Mouse (Mus musculus) liver, embryonic 14.5 days (tissue): Measurements from ENCODE around the gene Rnd2. TPM values are rescaled to one million over a fixed set of nuclear protein-coding genes. Genes with fewer than 3 reads are reported as not detected.
"Not testable (repeated sequence)": the region's sequence is repeated elsewhere in the genome, so short reads cannot be mapped to it uniquely, and the experiment has no call there.

Experiments
- ATAC-seq: fragments of 200-750 bp; cut with Nextera tagmentation; 2 replicates; pipeline ENCODE4 v1.8.0; 2017; ENCODE audit warnings: moderate number of reproducible peaks, mild to moderate bottlenecking, moderate library complexity; ENCODE audit not compliant: insufficient read depth
- DNase-seq, 3 experiments: peaks; one replicate each; pipeline ENCODE4 v3.0.0-alpha.2; 2012 to 2013; ENCODE audit warnings: low read depth in 3 of 3, low spot score in 3 of 3
- H3K27ac ChIP-seq: fragments of 300-500 bp; sonication (generic); 2 replicates; pipeline ENCODE4 v1.5.1; 2014; ENCODE audit warnings: moderate library complexity, mild to moderate bottlenecking, control low read depth, inconsistent platforms
- H3K27me3 ChIP-seq: fragments of 300-500 bp; sonication (generic); 2 replicates; pipeline ENCODE4 v1.6.1; 2014; ENCODE audit warnings: mild to moderate bottlenecking, low read length, moderate library complexity; ENCODE audit not compliant: control insufficient read depth, insufficient read depth
- H3K36me3 ChIP-seq: fragments of 300-500 bp; sonication (generic); replicated peaks from 2 replicates; pipeline ENCODE4 v1.6.1; 2014; ENCODE audit warnings: low read depth; ENCODE audit not compliant: control insufficient read depth, insufficient read depth
- H3K4me1 ChIP-seq, 2 experiments: fragments of 200-500 bp in 1 of 2; fragments of 300-500 bp in 1 of 2; sonication (generic) in 1 of 2; replicated peaks; 2 replicates each; pipeline ENCODE4 v1.6.1; 2012 to 2014; ENCODE audit warnings: antibody characterized with exemption in 1 of 2, inconsistent platforms in 1 of 2, low read length in 1 of 2; ENCODE audit not compliant: control insufficient read depth in 2 of 2, insufficient read depth in 2 of 2
- H3K4me2 ChIP-seq: fragments of 300-500 bp; sonication (generic); 2 replicates; pipeline ENCODE4 v1.6.1; 2014; ENCODE audit warnings: low read depth, mild to moderate bottlenecking, control low read depth, moderate library complexity
- H3K4me3 ChIP-seq, 2 experiments: fragments of 200-500 bp in 1 of 2; fragments of 300-500 bp in 1 of 2; sonication (generic) in 1 of 2; 2 replicates each; pipeline ENCODE4 v1.5.1; 2012 to 2014; ENCODE audit warnings: low read depth in 2 of 2, low read length in 2 of 2, mild to moderate bottlenecking in 2 of 2, control low read depth in 1 of 2, inconsistent platforms in 1 of 2, moderate library complexity in 1 of 2; ENCODE audit not compliant: insufficient read depth in 1 of 2
- H3K9ac ChIP-seq: fragments of 300-500 bp; sonication (generic); replicated peaks from 2 replicates; pipeline ENCODE4 v1.6.1; 2014; ENCODE audit warnings: mild to moderate bottlenecking, control low read depth, moderate library complexity
- H3K9me3 ChIP-seq: fragments of 300-500 bp; sonication (generic); 2 replicates; pipeline ENCODE4 v1.6.1; 2016; ENCODE audit warnings: low read length, mixed read lengths; ENCODE audit not compliant: control insufficient read depth
- CTCF ChIP-seq: IDR thresholded peaks from 2 replicates; pipeline ENCODE4 v1.5.1; 2016; ENCODE audit warnings: antibody characterized with exemption, low read depth, control low read depth
- EP300 ChIP-seq: IDR thresholded peaks from 2 replicates; pipeline ENCODE4 v1.6.1; 2016; ENCODE audit warnings: antibody characterized with exemption, low read depth
- WGBS: fragments of 180-500 bp; shearing (Covaris S2); extraction: QIAGEN DNeasy Blood & Tissue Kit; methylation state at CpG from one replicate; pipeline ENCODE4 v1.1.7; 2014; ENCODE audit not compliant: insufficient replicate concordance; 5-methylcytosine and 5-hydroxymethylcytosine counted together
- polyA plus RNA-seq, 2 experiments: library from polyadenylated mRNA; depleted of rRNA in 1 of 2; stranded (reverse) in 1 of 2; unstranded in 1 of 2; fragments of >200 nt; fragmentation: Nextera tagmentation in 1 of 2; extraction: Ambion mirVana in 1 of 2; gene quantifications; 2 replicates each; pipeline versions ENCODE4 v1.2.1 to v1.2.3; 2012 to 2014

The Rnd2 gene
- polyA plus RNA-seq, 2 experiments, result 1.2 to 2.9 TPM

- 2% methylated on average over 10 of the region's 10 CpGs for WGBS
- TF ChIP-seq CTCF, result no peak
- no peak for TF ChIP-seq EP300
- H3K4me3 ChIP-seq, result peak within 1 kb of the TSS; percentile 90 to 96
- peaks cover 23% of the 10 kb centered on the region for H3K36me3 ChIP-seq
- no peaks in the 10 kb centered on the region for H3K9me3 ChIP-seq
- peak within 1 kb of the TSS; percentile 78 for H3K4me2 ChIP-seq
- peak within 1 kb of the TSS; percentile 95 for H3K27ac ChIP-seq
- H3K9ac ChIP-seq, result peak within 1 kb of the TSS; percentile 90
- ATAC-seq (peak; percentile 83), DNase-seq (peak; percentile 85 to 91 (median 86))
- no peaks in the 10 kb centered on the region for H3K27me3 ChIP-seq
- peaks cover 13 to 37% of the 10 kb centered on the region in 2 experiments for H3K4me1 ChIP-seq
Observed at GRCm38 (mm10) chr11:101448274-101448746, 16.5 kb upstream of the Rnd2 start, which contains the start of gene Ifi35. Gene Ifi35 (plus strand): TSS chr11:101448407.

DNA sequence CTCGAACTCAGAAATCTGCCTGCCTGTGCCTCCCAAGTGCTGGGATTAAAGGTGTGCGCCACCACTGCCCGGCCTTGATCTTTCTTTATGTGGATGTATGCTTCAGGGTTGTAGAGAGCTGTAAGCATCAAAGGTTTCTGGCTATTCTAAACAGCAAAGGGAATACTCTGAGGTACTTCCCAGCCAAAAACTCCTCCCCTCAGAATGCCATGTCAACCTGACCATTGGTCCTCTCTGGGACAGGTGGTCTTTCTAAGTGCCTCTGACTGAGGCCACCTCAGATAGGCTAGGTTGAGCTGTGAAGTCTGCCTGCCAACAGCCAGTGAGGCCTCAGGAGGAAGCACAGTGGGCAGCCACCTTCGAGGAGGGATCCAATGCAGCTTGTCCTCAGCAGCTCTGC lies 15.9 kb upstream of the Rnd2 start:
- Histone ChIP-seq H3K4me2 (peak overlapping the region; percentile 78), H3K9ac (peak overlapping the region; percentile 90), H3K36me3 (peaks cover 18% of the 10 kb centered on the region), H3K4me3 (peak overlapping the region; percentile 90 to 96), H3K4me1 (peaks cover 13 to 32% of the 10 kb centered on the region in 2 experiments), H3K27me3 (no peaks in the 10 kb centered on the region), H3K9me3 (no peaks in the 10 kb centered on the region), H3K27ac (peak overlapping the region; percentile 95)
- ATAC-seq (peak; percentile 25; the same call in 1 of the 2 replicates), DNase-seq (no peak)
- 31% methylated on average over 4 of the region's 4 CpGs for WGBS
- peak; percentile 4; the same call in 1 of the 2 replicates for TF ChIP-seq CTCF
- no peak for TF ChIP-seq EP300

- H3K27me3 ChIP-seq, H3K9me3 ChIP-seq, DNase-seq, ATAC-seq: not testable (repeated sequence)
- WGBS, result 65% methylated on average over 4 of the region's 4 CpGs
- Histone ChIP-seq H3K4me3 (peak overlapping the region in 1 of 2 experiments; percentile 90; a peak in 1 of 4 replicates), H3K9ac (peak overlapping the region; percentile 90; the same call in 1 of the 2 replicates), H3K36me3 (peaks cover 11% of the 10 kb centered on the region), H3K4me1 (peaks cover 13 to 25% of the 10 kb centered on the region in 2 experiments), H3K4me2 (peak overlapping the region; percentile 78), H3K27ac (peak overlapping the region; percentile 95)
Observed at GRCm38 (mm10) chr11:101449596-101449995, 15.2 kb upstream of the Rnd2 start.

DNA sequence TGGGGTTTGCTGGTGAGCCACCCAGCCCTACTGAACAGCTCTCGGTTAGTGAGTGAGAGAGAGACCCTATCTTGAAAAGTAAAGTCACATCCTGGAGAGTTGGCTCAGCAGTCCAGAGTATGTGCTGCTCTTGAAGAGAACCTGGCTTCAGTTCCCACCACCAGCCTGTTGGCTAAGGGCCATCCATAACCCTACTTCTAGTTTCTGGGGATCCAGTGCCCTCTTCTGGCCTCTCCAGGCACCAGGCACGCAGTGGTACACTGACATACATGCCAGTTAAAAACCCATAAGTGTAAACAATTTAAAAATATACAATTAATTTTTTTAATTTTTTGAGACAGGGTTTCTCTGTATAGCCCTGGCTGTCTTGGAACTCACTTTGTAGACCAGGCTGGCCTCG lies 14.4 kb upstream of the Rnd2 start:
- Histone ChIP-seq H3K9me3 (no peaks in the 10 kb centered on the region), H3K4me1 (peaks cover 13 to 22% of the 10 kb centered on the region in 2 experiments), H3K27ac (no peak overlapping the region), H3K4me3 (no peak overlapping the region), H3K9ac (no peak overlapping the region), H3K36me3 (peaks cover 4% of the 10 kb centered on the region; the same call in 1 of the 2 replicates), H3K4me2 (no peak overlapping the region), H3K27me3 (no peaks in the 10 kb centered on the region)
- WGBS, result 84% methylated on average over 3 of the region's 3 CpGs
- DNase-seq (no peak), ATAC-seq (no peak)
- TF ChIP-seq EP300 (no peak), CTCF (peak; percentile 68)

GRCm38 (mm10) chr11:101451536-101451935 lies 13.3 kb upstream of the Rnd2 start:
- peaks cover 13 to 22% of the 10 kb centered on the region in 2 experiments for H3K4me1 ChIP-seq
- ATAC-seq, result no peak
- no peak for DNase-seq
- no peaks in the 10 kb centered on the region for H3K9me3 ChIP-seq
- no peaks in the 10 kb centered on the region; the same call in 1 of the 2 replicates for H3K36me3 ChIP-seq
- TF ChIP-seq EP300, result no peak
- TF ChIP-seq CTCF, result no peak
- H3K4me2 ChIP-seq, result no peak overlapping the region
- H3K4me3 ChIP-seq, result no peak overlapping the region
- H3K27ac ChIP-seq, result no peak overlapping the region
- no peak overlapping the region for H3K9ac ChIP-seq
- WGBS, result 86% methylated on average over 10 of the region's 10 CpGs
- H3K27me3 ChIP-seq, result no peaks in the 10 kb centered on the region
